Mouse (Mus musculus): Measurements from ENCODE around the gene Lman2l. TPM values are rescaled to one million over a fixed set of nuclear protein-coding genes. Genes with fewer than 3 reads are reported as not detected.

Gene Lman2l
- total and polyA plus RNA-seq, 3 experiments: 8.5 to 19.1 (median 8.8) TPM

DNA sequence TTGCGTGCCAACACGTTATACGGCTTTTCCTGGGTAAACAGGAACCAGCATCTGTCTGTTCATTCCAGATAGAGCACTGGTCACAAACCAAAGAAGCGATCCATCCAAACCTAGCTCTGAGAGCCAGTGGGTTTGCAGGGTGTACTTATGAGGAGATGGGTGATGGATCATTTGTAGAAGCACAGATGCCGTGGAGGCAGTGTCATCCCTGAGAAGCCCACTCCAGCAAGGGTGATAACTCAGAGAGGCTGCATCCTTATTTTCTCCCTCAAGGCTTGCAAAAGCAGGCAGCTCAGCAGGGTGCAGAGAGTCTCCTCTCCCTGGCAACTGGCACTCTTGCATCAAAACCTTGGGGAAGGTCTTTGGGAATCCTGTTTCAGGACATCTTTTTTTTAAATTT, 13.1 kb upstream of the Lman2l start:
- DNase-seq (ENCODE audit: extremely low read depth): no peak
- H3K4me2 ChIP-seq (ENCODE audit: insufficient read depth, low read depth, poor library complexity, severe bottlenecking): no peak overlapping the region
- H3K9ac ChIP-seq (ENCODE audit: insufficient read depth, low read depth): no peak overlapping the region
- no peak overlapping the region for H3K27ac ChIP-seq (ENCODE audit: insufficient read depth, low read depth)
- no peaks in the 10 kb centered on the region for H3K9me3 ChIP-seq (replicated peaks; ENCODE audit: low read length)
- peaks cover 0 to 11% of the 10 kb centered on the region in 2 experiments; a peak in 3 of 4 replicates for H3K4me1 ChIP-seq (ENCODE audit: control insufficient read depth in 1 of 2, insufficient read depth in 2 of 2)
- no peaks in the 10 kb centered on the region for H3K79me2 ChIP-seq (replicated peaks; ENCODE audit: control insufficient read depth, extremely low read depth, insufficient read depth, poor library complexity, severe bottlenecking)
- dilution Hi-C loops (cut with MboI; ENCODE audit: extremely low pct_ligation_motif_present, extremely low pct_unique_long_range_greater_than_20kb, low sequenced_read_pairs) (no loop called here), in situ Hi-C loops (cut with MboI; ENCODE audit: low pct_ligation_motif_present, low pct_unique_long_range_greater_than_20kb, low sequenced_read_pairs) (no loop called here)
- no peaks in the 10 kb centered on the region for H3K27me3 ChIP-seq (replicated peaks)
- TF ChIP-seq JUND (conservative IDR thresholded peaks at IDR 0.05; ENCODE audit: low read depth, low read length): no peak
- no peak for TF ChIP-seq PAX5 (IDR thresholded peaks at IDR 0.05; ENCODE audit: low read length)
- no peak for TF ChIP-seq CHD1 (IDR thresholded peaks at IDR 0.05; ENCODE audit: low read depth, low read length)
- TF ChIP-seq MYC (IDR thresholded peaks at IDR 0.05; ENCODE audit: low read depth, low read length): no peak
- no peak for TF ChIP-seq E2F4 (IDR thresholded peaks at IDR 0.05; ENCODE audit: insufficient replicate concordance, low read depth, low read length)
- TF ChIP-seq ETS1 (conservative IDR thresholded peaks at IDR 0.05; ENCODE audit: low read depth, low read length): no peak
- no peak overlapping the region for H3K4me3 ChIP-seq (replicated peaks in 1 of 3; ENCODE audit: low read depth in 2 of 3, low read length in 2 of 3, poor library complexity in 1 of 3)
- H3K36me3 ChIP-seq (replicated peaks in 1 of 2; ENCODE audit: control insufficient read depth in 1 of 2, insufficient read depth in 1 of 2, low read length in 1 of 2): no peaks in the 10 kb centered on the region

DNA sequence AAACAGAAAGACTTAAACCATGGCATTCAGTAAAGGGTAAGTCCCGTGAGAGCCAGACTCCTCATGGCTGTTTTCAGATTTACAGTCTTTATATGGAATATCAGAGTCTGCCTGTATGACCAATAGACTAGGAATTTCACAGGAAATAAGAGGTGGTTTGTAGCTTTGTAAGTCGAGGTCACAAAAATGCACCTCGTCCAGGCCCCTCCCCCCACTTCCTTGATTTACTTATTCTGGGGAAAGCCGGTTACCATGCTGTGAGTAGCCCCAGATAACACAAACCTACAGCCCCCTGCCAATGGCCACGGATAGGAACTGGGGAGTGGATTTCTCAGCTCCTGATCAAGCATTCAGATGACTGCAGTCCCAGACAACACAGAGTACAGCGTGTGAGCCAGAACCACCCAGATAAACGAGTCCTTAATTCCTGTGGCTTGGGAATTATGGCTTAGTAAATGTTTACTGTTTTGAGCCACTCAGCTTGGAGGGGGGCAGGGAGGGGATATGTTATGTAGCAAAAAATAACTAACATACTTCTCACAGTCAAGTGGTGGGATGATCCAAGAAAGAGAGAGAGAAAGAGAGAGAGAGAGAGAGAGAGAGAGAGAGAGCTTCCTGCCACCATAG, 12.4 kb upstream of the Lman2l start:
- Histone ChIP-seq H3K9ac (ENCODE audit: insufficient read depth, low read depth) (no peak overlapping the region), H3K9me3 (replicated peaks; ENCODE audit: low read length) (no peaks in the 10 kb centered on the region), H3K27me3 (replicated peaks) (no peaks in the 10 kb centered on the region), H3K4me3 (replicated peaks in 1 of 3; ENCODE audit: low read depth in 2 of 3, low read length in 2 of 3, poor library complexity in 1 of 3) (no peak overlapping the region), H3K4me2 (ENCODE audit: insufficient read depth, low read depth, poor library complexity, severe bottlenecking) (no peak overlapping the region), H3K27ac (ENCODE audit: insufficient read depth, low read depth) (no peak overlapping the region), H3K4me1 (ENCODE audit: control insufficient read depth in 1 of 2, insufficient read depth in 2 of 2) (peaks cover 0 to 11% of the 10 kb centered on the region in 2 experiments; a peak in 3 of 4 replicates), H3K79me2 (replicated peaks; ENCODE audit: control insufficient read depth, extremely low read depth, insufficient read depth, poor library complexity, severe bottlenecking) (no peaks in the 10 kb centered on the region), H3K36me3 (replicated peaks in 1 of 2; ENCODE audit: control insufficient read depth in 1 of 2, insufficient read depth in 1 of 2, low read length in 1 of 2) (no peaks in the 10 kb centered on the region)
- dilution Hi-C loops (cut with MboI; ENCODE audit: extremely low pct_ligation_motif_present, extremely low pct_unique_long_range_greater_than_20kb, low sequenced_read_pairs) (no loop called here), in situ Hi-C loops (cut with MboI; ENCODE audit: low pct_ligation_motif_present, low pct_unique_long_range_greater_than_20kb, low sequenced_read_pairs) (no loop called here)
- no peak for DNase-seq (ENCODE audit: extremely low read depth)
- TF ChIP-seq TCF12 (IDR thresholded peaks at IDR 0.05; ENCODE audit: low read depth, low read length) (no peak), ZNF384 (IDR thresholded peaks at IDR 0.05; ENCODE audit: low read depth, low read length) (no peak), MAZ (IDR thresholded peaks at IDR 0.05; ENCODE audit: low read depth, low read length) (no peak), ETS1 (conservative IDR thresholded peaks at IDR 0.05; ENCODE audit: low read depth, low read length) (no peak), POLR2AphosphoS2 (IDR thresholded peaks at IDR 0.05; ENCODE audit: low read depth, low read length) (no peak), SMC3 (IDR thresholded peaks at IDR 0.05; ENCODE audit: low read depth, low read length) (no peak), E2F4 (IDR thresholded peaks at IDR 0.05; ENCODE audit: insufficient replicate concordance, low read depth, low read length) (no peak), ZC3H11A (IDR thresholded peaks at IDR 0.05; ENCODE audit: low read depth, low read length) (no peak), UBTF (IDR thresholded peaks at IDR 0.05; ENCODE audit: low read depth, low read length) (no peak), USF1 (IDR thresholded peaks at IDR 0.05; ENCODE audit: low read depth, low read length) (no peak), JUND (conservative IDR thresholded peaks at IDR 0.05; ENCODE audit: low read depth, low read length) (no peak), CTCF (conservative IDR thresholded peaks at IDR 0.05 in 1 of 2, IDR thresholded peaks at IDR 0.05 in 1 of 2; ENCODE audit: low read depth in 2 of 2, low read length in 2 of 2) (no peak), CHD2 (IDR thresholded peaks at IDR 0.05; ENCODE audit: low read length) (no peak), USF2 (conservative IDR thresholded peaks at IDR 0.05; ENCODE audit: low read depth, low read length) (no peak), ELF1 (IDR thresholded peaks at IDR 0.05; ENCODE audit: low read depth, low read length) (no peak), IRF4 (IDR thresholded peaks at IDR 0.05; ENCODE audit: low read depth, low read length) (no peak)
